Mouse (Mus musculus) E14TG2a.4 (cell line): ENCODE measurements around the gene Nup98.

Experiments used
- CTCF ChIP-seq: conservative IDR thresholded peaks from 2 replicates; pipeline ENCODE4 v1.5.1; 2014; ENCODE audit warnings: low read length
- POU5F1 ChIP-seq: IDR thresholded peaks from 2 replicates; pipeline ENCODE4 v1.6.1; 2014; ENCODE audit warnings: low read length, borderline replicate concordance

- TF ChIP-seq CTCF (no peak), POU5F1 (no peak)
Measured at GRCm38 (mm10) chr7:102183849-102184248, 26.1 kb downstream of the Nup98 start.
